Mouse (Mus musculus) mouse embryonic stem cell (cell line): ENCODE data around the gene C87436.
"Not testable (repeated sequence)": the region's sequence is repeated elsewhere in the genome, so short reads cannot be mapped to it uniquely, and the experiment has no call there.

Experiments used
- in situ Hi-C, 2 experiments: fragments of 300-500 bp; cut with MboI; formaldehyde crosslinking; loops; 1 replicate in 1 of 2; 3 replicates in 1 of 2; pipeline ENCODE4 v1.14.3; 2019 to 2020; ENCODE audit warnings: low sequenced_read_pairs in 2 of 2, low pct_unique_long_range_greater_than_20kb in 1 of 2, mixed read lengths in 1 of 2; ENCODE audit not compliant: unreplicated experiment in 1 of 2

C87436 gene

GRCm38 (mm10) chr6:86475462-86476167, 37.4 kb downstream of the C87436 start:
- in situ Hi-C loops = no loop called here

- in situ Hi-C loops = no loop called here
Observed at GRCm38 (mm10) chr6:86476931-86477330, 38.8 kb downstream of the C87436 start.

GRCm38 (mm10) chr6:86479311-86479710, 41.1 kb downstream of the C87436 start:
- in situ Hi-C loops = no loop called here

- in situ Hi-C loops = no loop called here
Observed at GRCm38 (mm10) chr6:86479816-86480188, 41.6 kb downstream of the C87436 start.

GRCm38 (mm10) chr6:86480189-86480831, 42.1 kb downstream of the C87436 start:
- in situ Hi-C loops = no loop called here

- in situ Hi-C loops = no loop called here
Observed at GRCm38 (mm10) chr6:86481871-86482270, 43.7 kb downstream of the C87436 start.

- in situ Hi-C loops = no loop called here
Observed at GRCm38 (mm10) chr6:86485943-86486640, 47.9 kb downstream of the C87436 start.

- in situ Hi-C loops = no loop called here
Observed at GRCm38 (mm10) chr6:86487358-86488148, 49.4 kb downstream of the C87436 start.

GRCm38 (mm10) chr6:86488149-86488485, 49.9 kb downstream of the C87436 start:
- in situ Hi-C loops = no loop called here

- in situ Hi-C loops = no loop called here
Observed at GRCm38 (mm10) chr6:86489945-86490344, 51.8 kb downstream of the C87436 start.

- in situ Hi-C loops = not testable (repeated sequence)
Observed at GRCm38 (mm10) chr6:86490413-86490812, 52.2 kb downstream of the C87436 start.

GRCm38 (mm10) chr6:86493469-86494263, 55.5 kb downstream of the C87436 start:
- in situ Hi-C loops = no loop called here

GRCm38 (mm10) chr6:86494767-86495166, 56.6 kb downstream of the C87436 start:
- in situ Hi-C loops = no loop called here

GRCm38 (mm10) chr6:86495661-86496060, 57.5 kb downstream of the C87436 start:
- in situ Hi-C loops = no loop called here

GRCm38 (mm10) chr6:86496127-86496526, 58.0 kb downstream of the C87436 start:
- in situ Hi-C loops = no loop called here

- in situ Hi-C loops = no loop called here
Observed at GRCm38 (mm10) chr6:86496585-86496984, 58.4 kb downstream of the C87436 start.

GRCm38 (mm10) chr6:86497071-86497815, 59.1 kb downstream of the C87436 start:
- in situ Hi-C loops = no loop called here
